Mouse (Mus musculus) embryo, embryonic 9.5 days (tissue): ENCODE results near the gene Fam118b.
A peak's percentile ranks its signal among the peaks of the same experiment; 100 is the strongest.

Experiments used
- DNase-seq: peaks from one replicate; pipeline ENCODE4 v3.0.0-alpha.2; 2017; ENCODE audit errors: extremely low spot score

Fam118b gene

DNA sequence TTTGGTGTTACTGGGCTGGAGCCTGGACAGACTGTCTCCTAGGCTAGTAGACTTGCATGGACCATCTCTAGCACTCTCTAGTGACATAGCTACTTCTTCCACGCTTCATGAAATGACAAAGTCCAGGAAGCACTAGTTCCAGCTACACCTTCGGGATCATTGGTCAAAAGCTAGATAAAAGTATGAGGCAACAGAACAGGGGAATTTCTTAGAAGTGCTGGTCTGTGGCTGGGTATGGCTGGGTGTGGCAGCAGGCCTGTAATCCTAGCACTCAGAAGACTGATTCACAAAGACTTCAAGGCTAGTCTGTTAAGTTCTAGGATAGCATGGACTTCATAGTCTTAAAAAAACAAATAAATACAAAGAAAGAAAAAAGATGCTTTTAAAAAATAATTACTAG, 4.2 kb downstream of the Fam118b start:
- no peak for DNase-seq

DNA sequence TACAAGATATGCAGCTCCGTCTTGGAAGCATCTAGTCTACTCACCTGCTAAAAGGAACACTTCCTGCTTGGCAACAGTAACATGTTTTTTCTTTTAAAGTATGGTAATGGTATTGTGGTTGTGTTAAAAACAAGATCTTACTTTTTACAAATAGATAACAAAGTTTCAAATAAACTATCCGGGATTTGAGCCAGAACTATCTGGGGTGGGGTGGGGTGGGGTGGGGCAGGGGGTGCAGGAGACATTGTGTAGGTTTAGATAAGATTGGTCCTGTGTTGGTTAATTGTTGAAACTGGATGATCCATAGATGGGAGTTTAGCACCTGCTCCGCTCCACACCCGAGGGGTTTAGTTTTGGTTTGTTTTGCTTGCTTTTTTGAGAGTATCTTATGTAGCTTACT, 5.2 kb downstream of the Fam118b start:
- DNase-seq = no peak

GRCm38 (mm10) chr9:35257365-35257764, 10.2 kb downstream of the Fam118b start:
- DNase-seq = no peak

DNA sequence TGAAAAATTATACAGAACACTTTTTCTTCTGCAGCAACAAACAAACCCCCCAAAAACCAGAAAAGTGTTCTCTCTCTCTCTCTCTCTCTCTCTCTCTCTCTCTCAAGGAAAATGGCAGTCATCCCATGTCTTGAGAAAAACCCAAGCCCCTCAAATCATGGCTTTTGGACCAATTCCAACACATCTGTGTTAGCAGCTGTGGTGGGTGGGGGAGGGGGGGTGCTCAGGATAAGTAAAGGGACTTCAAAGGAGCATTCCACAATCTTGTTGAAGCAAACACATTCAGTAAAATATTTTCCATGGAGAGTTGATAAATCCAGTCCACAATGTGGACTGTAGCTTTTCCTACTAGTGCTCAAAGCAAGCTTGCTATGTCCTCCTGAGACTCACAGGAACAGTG, 18.1 kb downstream of the Fam118b start:
- DNase-seq = no peak

GRCm38 (mm10) chr9:35247405-35247804, 20.2 kb downstream of the Fam118b start:
- DNase-seq = no peak

GRCm38 (mm10) chr9:35239734-35240133, 27.9 kb downstream of the Fam118b start:
- no peak for DNase-seq

GRCm38 (mm10) chr9:35238915-35239571, 28.6 kb downstream of the Fam118b start:
- peak; percentile 3 for DNase-seq

GRCm38 (mm10) chr9:35238371-35238770, 29.2 kb downstream of the Fam118b start:
- DNase-seq = no peak

DNA sequence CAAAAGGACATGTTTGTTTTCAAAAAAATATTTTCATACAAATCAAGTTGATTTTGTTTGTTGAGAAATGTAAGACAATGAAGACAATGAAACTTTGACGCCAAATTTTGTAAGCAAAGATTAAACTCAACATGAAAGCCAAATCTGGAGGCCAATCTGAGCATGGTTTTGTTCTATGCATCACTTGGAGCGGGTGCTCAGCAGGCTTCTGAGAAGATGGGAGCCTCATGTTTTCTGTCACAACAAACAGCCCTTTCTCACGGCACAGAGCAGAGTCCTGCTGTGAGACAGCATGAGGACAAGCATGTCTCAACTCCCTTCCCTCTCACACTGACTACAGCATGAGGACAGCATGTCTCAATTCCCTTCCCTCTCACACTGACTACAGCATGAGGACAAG, 31.6 kb downstream of the Fam118b start:
- no peak for DNase-seq

GRCm38 (mm10) chr9:35228671-35229070, 38.9 kb downstream of the Fam118b start:
- DNase-seq = no peak

DNA sequence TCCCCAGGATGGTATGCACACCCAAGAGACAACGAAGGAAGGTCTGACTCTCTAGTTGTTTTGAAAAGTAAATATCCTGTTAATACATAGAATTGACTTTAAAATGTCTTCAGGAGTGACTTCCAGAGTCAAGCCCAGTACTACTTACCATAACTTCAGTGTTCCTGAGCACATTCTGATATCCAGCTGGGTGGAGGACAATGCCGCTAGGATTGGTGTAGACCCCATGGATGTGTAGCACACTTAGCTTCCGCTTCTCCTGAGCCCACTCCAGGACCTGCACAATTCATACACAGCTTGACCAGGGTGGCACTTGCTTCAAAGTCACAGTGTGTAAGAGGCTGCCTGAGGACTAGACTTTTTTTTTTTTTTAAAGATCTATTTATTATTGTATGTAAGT, 44.1 kb downstream of the Fam118b start:
- no peak for DNase-seq

- DNase-seq = no peak
Observed at GRCm38 (mm10) chr9:35217963-35218362, 49.6 kb downstream of the Fam118b start.

DNA sequence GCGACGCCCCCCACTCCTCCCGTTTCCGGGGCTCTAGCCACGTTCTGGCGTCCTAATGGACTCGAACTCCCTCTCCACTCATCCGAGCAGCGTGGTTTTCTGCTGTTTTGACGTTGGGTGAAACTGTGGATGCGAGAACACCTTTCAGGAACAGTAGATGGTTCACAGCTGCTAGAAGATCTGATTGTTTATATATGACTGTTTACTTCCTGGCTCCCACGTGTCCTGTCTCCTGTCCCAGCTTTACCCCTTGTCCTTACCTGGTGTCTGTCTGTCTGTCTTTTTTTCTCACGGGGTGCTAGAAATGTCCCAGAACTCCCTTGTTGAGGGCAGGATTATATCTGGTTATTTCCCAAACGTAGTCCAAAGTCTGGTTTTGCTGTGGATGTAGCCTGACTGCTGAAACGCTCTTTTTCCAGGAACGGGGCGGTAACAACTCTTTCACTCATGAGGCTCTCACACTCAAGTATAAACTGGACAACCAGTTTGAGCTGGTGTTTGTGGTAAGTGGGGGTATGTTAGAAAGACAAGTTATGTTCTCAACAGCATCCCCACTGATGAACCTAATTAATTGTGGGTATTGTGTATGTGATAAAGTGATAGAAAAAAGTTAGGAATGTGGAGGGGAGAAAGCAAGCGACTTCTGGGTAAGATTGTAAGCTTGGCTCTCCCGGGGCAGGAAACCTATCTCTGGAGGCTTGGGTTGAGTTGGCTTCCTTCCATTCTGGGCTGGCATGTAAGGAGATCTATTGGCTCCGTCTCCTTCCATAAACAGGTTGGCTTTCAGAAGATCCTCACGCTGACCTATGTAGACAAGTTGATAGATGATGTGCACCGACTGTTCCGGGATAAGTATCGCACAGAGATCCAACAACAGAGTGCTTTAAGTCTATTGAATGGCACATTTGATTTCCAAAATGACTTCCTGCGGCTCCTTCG, 55.8 kb downstream of the Fam118b start:
- DNase-seq = no peak

GRCm38 (mm10) chr9:35210542-35211474, 56.8 kb downstream of the Fam118b start, which contains the start of gene Foxred1:
Foxred1 (minus strand) TSS chr9:35211055.
- DNase-seq = peak; percentile 99

GRCm38 (mm10) chr9:35204421-35204820, 63.2 kb downstream of the Fam118b start:
- DNase-seq = no peak

DNA sequence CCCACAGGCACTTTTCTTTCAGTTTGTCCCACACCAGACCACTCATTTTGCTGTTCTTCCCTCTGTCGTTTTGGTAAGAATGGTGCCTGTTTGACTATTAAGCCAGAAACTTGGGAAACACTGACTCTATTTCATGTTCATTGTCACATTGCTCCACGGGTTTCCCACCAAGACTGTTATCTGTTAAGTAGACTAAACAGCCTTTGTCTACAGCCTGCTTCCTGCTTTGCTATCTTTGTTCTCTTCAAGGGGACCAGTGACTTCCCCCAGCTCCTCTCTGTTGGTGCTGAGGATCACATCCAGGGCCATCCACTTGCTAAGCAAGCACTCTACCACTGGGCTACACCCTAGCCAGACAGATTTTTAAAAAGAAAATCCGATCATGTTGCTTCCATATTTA, 64.1 kb downstream of the Fam118b start:
- DNase-seq = no peak

GRCm38 (mm10) chr9:35200529-35201060, 67.0 kb downstream of the Fam118b start:
- DNase-seq = no peak

DNA sequence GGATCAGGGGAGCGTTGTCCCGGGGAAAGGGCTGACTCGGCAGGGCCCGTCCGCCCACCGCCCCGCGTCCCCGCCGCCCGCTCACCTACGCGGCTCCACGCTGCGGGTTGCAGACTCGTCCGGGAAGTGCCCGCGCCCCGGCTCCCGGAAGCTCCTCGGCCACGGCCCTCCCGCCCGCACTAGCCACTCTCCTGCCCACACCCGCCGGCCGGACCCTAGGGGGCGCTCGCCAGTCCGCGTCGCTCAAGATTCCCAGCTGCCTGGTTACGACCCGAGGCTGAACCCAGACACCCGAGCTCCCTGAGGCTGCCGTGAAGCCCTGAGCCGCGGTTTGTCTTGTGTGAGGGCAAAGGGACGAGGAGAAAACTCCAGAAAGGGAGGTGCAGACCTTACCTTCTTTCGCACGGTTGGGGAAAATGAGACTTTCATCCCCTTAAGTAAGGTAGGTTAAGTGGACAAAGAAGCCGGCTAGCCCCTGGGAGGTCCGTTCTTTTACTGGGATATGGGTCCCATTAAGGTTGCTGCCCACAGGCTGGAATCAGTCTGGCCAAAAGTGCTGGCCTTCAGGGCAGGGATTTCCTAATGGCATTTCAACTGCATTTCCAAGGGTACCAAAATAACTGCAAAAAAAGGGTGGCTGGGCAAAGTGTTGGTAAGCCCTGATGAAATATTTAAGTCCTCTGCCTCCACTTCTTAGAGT, 67.7 kb downstream of the Fam118b start, which contains the start of the genes Srpr and Tirap:
Gene Srpr, plus strand, starts transcription at position 404 of the 700 bp plus-strand sequence.
Gene Tirap, minus strand, starts transcription at position 520 of the 700 bp plus-strand sequence.
- peak; percentile 96 for DNase-seq

GRCm38 (mm10) chr9:35198945-35199771, 68.4 kb downstream of the Fam118b start:
- DNase-seq = no peak

DNA sequence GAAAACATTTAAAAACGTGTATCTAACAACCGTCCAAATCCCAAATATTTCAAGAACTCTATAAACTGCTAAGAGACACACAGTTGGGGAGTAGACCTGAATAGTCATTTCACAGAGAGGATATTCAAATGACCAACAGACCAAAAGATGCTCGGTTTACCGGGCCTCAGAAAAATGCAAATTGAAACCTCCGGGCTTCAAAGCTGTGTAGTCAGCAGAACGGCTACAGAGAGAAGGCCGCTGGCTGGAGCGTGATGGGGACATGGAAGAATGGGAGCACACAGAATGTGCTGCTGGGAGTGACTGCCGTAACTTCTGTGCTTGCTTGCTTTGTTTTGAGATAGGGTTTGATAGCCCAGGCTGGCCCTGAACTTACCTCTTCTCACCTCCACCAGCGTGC, 69.3 kb downstream of the Fam118b start:
- DNase-seq = no peak
